Mouse (Mus musculus) spleen, adult 12 weeks (tissue): ENCODE data around the gene Nme9.

Source experiments
- DNase-seq: peaks from one replicate; pipeline ENCODE4 v3.0.0; 2022; ENCODE audit warnings: low spot score

The Nme9 gene

GRCm38 (mm10) chr9:99437031-99437764, 14.1 kb upstream of the Nme9 start, which contains the start of gene Mras:
Gene Mras (minus strand): TSS chr9:99437381.
- DNase-seq = no peak

- DNase-seq = no peak
Measured at GRCm38 (mm10) chr9:99437781-99438565, 13.3 kb upstream of the Nme9 start.

GRCm38 (mm10) chr9:99439064-99439463, 12.2 kb upstream of the Nme9 start:
- DNase-seq = no peak

GRCm38 (mm10) chr9:99440941-99441340, 10.3 kb upstream of the Nme9 start:
- no peak for DNase-seq

GRCm38 (mm10) chr9:99441647-99442433, 9.4 kb upstream of the Nme9 start:
- DNase-seq = no peak

- DNase-seq = no peak
Measured at GRCm38 (mm10) chr9:99444590-99445178, 6.6 kb upstream of the Nme9 start.

GRCm38 (mm10) chr9:99446259-99446658, 5.0 kb upstream of the Nme9 start:
- DNase-seq = no peak

- no peak for DNase-seq
Measured at GRCm38 (mm10) chr9:99447323-99447722, 4.0 kb upstream of the Nme9 start.

- DNase-seq = no peak
Measured at GRCm38 (mm10) chr9:99449886-99450647, 1.2 kb upstream of the Nme9 start.

- no peak for DNase-seq
Measured at GRCm38 (mm10) chr9:99454211-99454610, 2.9 kb downstream of the Nme9 start.

GRCm38 (mm10) chr9:99458529-99459208, 7.4 kb downstream of the Nme9 start:
- peak; percentile 34 for DNase-seq

GRCm38 (mm10) chr9:99459730-99460129, 8.5 kb downstream of the Nme9 start:
- DNase-seq = no peak

- no peak for DNase-seq
Measured at GRCm38 (mm10) chr9:99464876-99465275, 13.6 kb downstream of the Nme9 start.

GRCm38 (mm10) chr9:99468572-99468971, 17.3 kb downstream of the Nme9 start:
- no peak for DNase-seq

GRCm38 (mm10) chr9:99469681-99470273, 18.5 kb downstream of the Nme9 start:
- DNase-seq = no peak

- no peak for DNase-seq
Measured at GRCm38 (mm10) chr9:99470347-99471092, 19.2 kb downstream of the Nme9 start.

GRCm38 (mm10) chr9:99471334-99471733, 20.1 kb downstream of the Nme9 start:
- no peak for DNase-seq

- DNase-seq = no peak
Measured at GRCm38 (mm10) chr9:99479181-99479711, 28.0 kb downstream of the Nme9 start.

- DNase-seq = no peak
Measured at GRCm38 (mm10) chr9:99480764-99481163, 29.5 kb downstream of the Nme9 start.
